Mouse (Mus musculus) liver, adult 2 months (tissue): ENCODE results near the gene Dok4.

Source experiments
- CTCF ChIP-seq: fragments of 200-500 bp; IDR thresholded peaks from 2 replicates; pipeline ENCODE4 v1.5.1; 2011; ENCODE audit warnings: low read depth, low read length, control low read depth
- POLR2A ChIP-seq: fragments of 200-500 bp; IDR thresholded peaks from 2 replicates; pipeline ENCODE4 v1.6.1; 2011; ENCODE audit warnings: low read length, control low read depth; ENCODE audit not compliant: insufficient read depth; ENCODE audit errors: extremely low read depth

DNA sequence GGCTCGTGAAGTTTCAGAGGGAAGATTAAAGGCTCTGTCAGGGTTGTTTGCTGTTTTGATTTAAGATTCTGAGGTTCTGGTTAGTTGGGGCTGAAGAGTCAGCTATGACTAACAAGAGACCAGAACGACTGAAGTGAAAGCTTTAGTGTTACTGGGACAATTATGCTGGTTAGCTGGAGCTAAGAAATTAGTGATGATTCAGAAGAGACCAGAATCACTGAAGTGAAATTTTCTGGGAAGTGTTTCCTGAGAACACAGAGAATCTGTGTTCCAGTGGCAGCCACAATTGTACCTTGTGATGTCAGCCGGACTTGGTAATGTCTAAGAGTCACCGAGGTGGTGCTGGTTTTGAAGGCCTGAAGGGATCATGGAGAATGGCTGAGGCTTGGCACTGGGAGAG is 4.6 kb upstream of the Dok4 start:
- TF ChIP-seq CTCF, result no peak
- no peak for TF ChIP-seq POLR2A
